Mouse (Mus musculus) G1E (cell line): ENCODE measurements around the gene Mttp. TPM values are rescaled to one million over a fixed set of nuclear protein-coding genes. Genes with fewer than 3 reads are reported as not detected.

Experiments used
- ATAC-seq: 2 replicates; pipeline ENCODE4 v1.8.0; 2016; ENCODE audit warnings: mild to moderate bottlenecking; ENCODE audit not compliant: insufficient number of reproducible peaks, poor library complexity, low FRiP score, severe bottlenecking; ENCODE audit errors: extremely low read depth
- DNase-seq: peaks from one replicate; pipeline ENCODE4 v3.0.0; 2012; ENCODE audit warnings: low spot score
- H3K27me3 ChIP-seq: 2 replicates; pipeline ENCODE4 v1.6.1; 2012; ENCODE audit warnings: mild to moderate bottlenecking, low read length, inconsistent platforms; ENCODE audit not compliant: insufficient read depth
- H3K36me3 ChIP-seq: replicated peaks from 2 replicates; pipeline ENCODE3; 2012; ENCODE audit warnings: mild to moderate bottlenecking, inconsistent platforms
- H3K4me1 ChIP-seq: 2 replicates; pipeline ENCODE4 v1.6.1; 2012; ENCODE audit warnings: low read depth, low read length, inconsistent platforms, mixed read lengths; ENCODE audit not compliant: insufficient read depth
- H3K4me3 ChIP-seq: 2 replicates; pipeline ENCODE4 v1.5.1; 2012; ENCODE audit warnings: low read depth, mild to moderate bottlenecking, inconsistent platforms, low read length, moderate library complexity, mixed read lengths
- H3K9me3 ChIP-seq: replicated peaks from 2 replicates; pipeline ENCODE4 v1.6.1; 2012; ENCODE audit warnings: inconsistent platforms
- CTCF ChIP-seq: IDR thresholded peaks from 2 replicates; pipeline ENCODE4 v1.5.1; 2012; ENCODE audit warnings: low read depth, low read length, inconsistent platforms, mixed read lengths
- GATA1 ChIP-seq: IDR thresholded peaks from 2 replicates; pipeline ENCODE4 v1.6.1; 2012; ENCODE audit warnings: borderline replicate concordance, low read length, inconsistent platforms, mixed read lengths
- GATA2 ChIP-seq: IDR thresholded peaks from 2 replicates; pipeline ENCODE4 v1.6.1; 2012; ENCODE audit warnings: low read depth, low read length, inconsistent platforms, borderline replicate concordance
- POLR2AphosphoS5 ChIP-seq: IDR thresholded peaks from 2 replicates; pipeline ENCODE4 v1.6.1; 2012; ENCODE audit warnings: low read depth, low read length, inconsistent platforms; ENCODE audit not compliant: insufficient replicate concordance
- TAL1 ChIP-seq: conservative IDR thresholded peaks from 2 replicates; pipeline ENCODE4 v1.6.1; 2012; ENCODE audit warnings: low read depth, low read length, inconsistent platforms, mixed read lengths
- polyA plus RNA-seq: library from polyadenylated mRNA; stranded (reverse); fragments of >175 nt; gene quantifications from 2 replicates; pipeline ENCODE4 v1.2.3, GENCODE M21; 2012
- total RNA-seq, 2 experiments: library from RNA; stranded (forward) in 1 of 2; stranded (reverse) in 1 of 2; fragments of 200-1000 nt in 1 of 2; fragments of >200 nt in 1 of 2; fragmentation: Nextera tagmentation in 1 of 2; gene quantifications; 2 replicates each; pipeline ENCODE4 v1.2.3; 2014 to 2017

Mttp gene
- total and polyA plus RNA-seq, 3 experiments, result 0.42 to 8.0 (median 3.4) TPM

GRCm38 (mm10) chr3:138071476-138072073, 73.2 kb downstream of the Mttp start:
- H3K4me1 ChIP-seq, result peaks cover 9% of the 10 kb centered on the region
- no peaks in the 10 kb centered on the region for H3K9me3 ChIP-seq
- TF ChIP-seq CTCF, result no peak
- no peak for TF ChIP-seq GATA2
- no peak for TF ChIP-seq POLR2AphosphoS5
- no peak for TF ChIP-seq TAL1
- TF ChIP-seq GATA1, result no peak
- ATAC-seq, result no peak
- no peaks in the 10 kb centered on the region for H3K36me3 ChIP-seq
- no peak overlapping the region for H3K4me3 ChIP-seq
- no peak for DNase-seq
- peaks cover 57% of the 10 kb centered on the region for H3K27me3 ChIP-seq

- Histone ChIP-seq H3K27me3 (peaks cover 62% of the 10 kb centered on the region), H3K4me3 (no peak overlapping the region), H3K4me1 (peaks cover 9% of the 10 kb centered on the region), H3K36me3 (no peaks in the 10 kb centered on the region), H3K9me3 (no peaks in the 10 kb centered on the region)
- ATAC-seq, result no peak
- TF ChIP-seq GATA1, result no peak
- TF ChIP-seq TAL1, result no peak
- TF ChIP-seq POLR2AphosphoS5, result no peak
- TF ChIP-seq CTCF, result no peak
- TF ChIP-seq GATA2, result no peak
- no peak for DNase-seq
These were observed 73.8 kb downstream of the Mttp start for GRCm38 (mm10) chr3:138071004-138071403.

GRCm38 (mm10) chr3:138069756-138070511, 74.8 kb downstream of the Mttp start:
- no peak for ATAC-seq
- no peaks in the 10 kb centered on the region for H3K9me3 ChIP-seq
- H3K4me3 ChIP-seq, result no peak overlapping the region; the same call in 1 of the 2 replicates
- no peak for TF ChIP-seq GATA1
- TF ChIP-seq CTCF, result no peak
- TF ChIP-seq TAL1, result no peak
- no peak for TF ChIP-seq GATA2
- no peak for TF ChIP-seq POLR2AphosphoS5
- H3K4me1 ChIP-seq, result peaks cover 9% of the 10 kb centered on the region
- no peak for DNase-seq
- no peaks in the 10 kb centered on the region for H3K36me3 ChIP-seq
- peaks cover 70% of the 10 kb centered on the region for H3K27me3 ChIP-seq

GRCm38 (mm10) chr3:138068103-138068502, 76.7 kb downstream of the Mttp start:
- ATAC-seq (no peak), DNase-seq (no peak)
- Histone ChIP-seq H3K4me3 (no peak overlapping the region), H3K4me1 (peaks cover 9% of the 10 kb centered on the region), H3K27me3 (peaks cover 77% of the 10 kb centered on the region), H3K36me3 (no peaks in the 10 kb centered on the region), H3K9me3 (no peaks in the 10 kb centered on the region)
- TF ChIP-seq POLR2AphosphoS5 (no peak), CTCF (no peak), GATA1 (no peak), GATA2 (no peak), TAL1 (no peak)

GRCm38 (mm10) chr3:138067288-138067687, 77.5 kb downstream of the Mttp start, which contains the start of gene Gm5105:
Gm5105 (minus strand) TSS chr3:138067388.
- TF ChIP-seq GATA1, result no peak
- TF ChIP-seq CTCF, result no peak
- TF ChIP-seq POLR2AphosphoS5, result no peak
- TF ChIP-seq GATA2, result no peak
- TF ChIP-seq TAL1, result no peak
- Histone ChIP-seq H3K9me3 (no peaks in the 10 kb centered on the region), H3K36me3 (no peaks in the 10 kb centered on the region), H3K4me1 (peaks cover 9% of the 10 kb centered on the region), H3K4me3 (no peak within 1 kb of the TSS), H3K27me3 (peaks cover 71% of the 10 kb centered on the region)
- DNase-seq, result no peak
- no peak for ATAC-seq

- Histone ChIP-seq H3K27me3 (peaks cover 65% of the 10 kb centered on the region), H3K36me3 (no peaks in the 10 kb centered on the region), H3K4me1 (peaks cover 8% of the 10 kb centered on the region), H3K9me3 (no peaks in the 10 kb centered on the region), H3K4me3 (no peak overlapping the region)
- no peak for TF ChIP-seq TAL1
- TF ChIP-seq GATA1, result no peak
- ATAC-seq, result no peak
- no peak for DNase-seq
These were observed 78.4 kb downstream of the Mttp start for GRCm38 (mm10) chr3:138066348-138066856.
